Mouse (Mus musculus): ENCODE data around the gene Ano4. TPM values are rescaled to one million over a fixed set of nuclear protein-coding genes. Genes with fewer than 3 reads are reported as not detected.

The Ano4 gene
- polyA plus RNA-seq, 1 experiment from 2014 or later: 5.3 TPM

DNA sequence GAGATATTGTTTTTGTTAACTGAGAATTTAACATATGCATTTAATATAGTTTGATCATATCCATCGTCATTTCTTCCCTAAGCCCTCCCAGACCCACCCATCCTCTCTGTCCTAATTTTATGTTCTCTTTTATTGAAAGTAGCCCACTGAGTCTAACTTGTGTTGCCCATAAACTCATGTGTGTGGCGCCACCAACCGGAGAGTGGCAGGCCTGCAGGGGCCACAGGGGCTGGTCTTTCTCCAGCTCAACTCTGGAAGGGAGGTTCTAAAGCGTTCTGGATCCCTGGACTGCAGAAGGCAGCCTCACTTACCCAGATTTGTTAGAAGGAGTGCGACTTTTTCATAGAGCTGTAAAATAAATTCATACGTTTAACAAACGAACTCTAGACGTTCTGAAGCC lies 361.1 kb downstream of the Ano4 start:
- 29% methylated on average over 8 of the region's 8 CpGs for WGBS
- no peak for ATAC-seq (ENCODE audit: insufficient number of reproducible peaks, insufficient read depth, low FRiP score, low read depth)
- Histone ChIP-seq H3K4me3 (ENCODE audit: control insufficient read depth in 1 of 2, insufficient read depth in 1 of 2, low read depth in 1 of 2, low read length in 2 of 2) (no peak overlapping the region), H3K4me1 (ENCODE audit: control insufficient read depth in 2 of 2, insufficient read depth in 2 of 2, low read length in 2 of 2) (no peaks in the 10 kb centered on the region), H3K27me3 (ENCODE audit: control insufficient read depth, insufficient read depth, low read length) (no peaks in the 10 kb centered on the region), H3K4me2 (ENCODE audit: low read length) (no peak overlapping the region), H3K27ac (replicated peaks in 1 of 2; ENCODE audit: control insufficient read depth in 1 of 2, insufficient read depth in 1 of 2, low read depth in 2 of 2, low read length in 2 of 2) (no peak overlapping the region), H3K36me3 (ENCODE audit: control insufficient read depth, insufficient read depth, low read length) (no peaks in the 10 kb centered on the region), H3K9me3 (ENCODE audit: control insufficient read depth, low read length) (no peaks in the 10 kb centered on the region), H3K9ac (ENCODE audit: low read length) (no peak overlapping the region)

DNA sequence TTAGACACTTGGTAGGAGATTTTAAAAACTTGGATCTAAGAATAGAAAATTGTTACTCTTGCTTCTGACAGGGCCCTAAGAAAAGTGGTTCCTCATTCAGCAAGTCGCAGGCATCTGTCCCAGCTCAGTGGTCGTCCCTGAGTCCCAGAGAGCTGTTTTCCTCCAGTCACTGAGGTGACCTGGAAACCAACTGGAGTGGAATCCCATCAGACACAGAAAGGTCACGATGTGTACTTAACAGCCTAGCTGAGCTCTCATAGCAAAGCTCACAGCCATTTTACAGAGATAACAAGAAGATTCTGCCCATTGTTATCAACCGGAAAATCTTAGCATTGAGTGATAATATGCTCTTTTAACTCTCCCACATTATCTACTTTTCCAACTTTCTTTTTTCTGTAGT lies 365.1 kb downstream of the Ano4 start:
- no peak overlapping the region for H3K9ac ChIP-seq (ENCODE audit: low read length)
- H3K4me1 ChIP-seq (ENCODE audit: control insufficient read depth in 2 of 2, insufficient read depth in 2 of 2, low read length in 2 of 2): no peaks in the 10 kb centered on the region
- no peak overlapping the region for H3K4me3 ChIP-seq (ENCODE audit: control insufficient read depth in 1 of 2, insufficient read depth in 1 of 2, low read depth in 1 of 2, low read length in 2 of 2)
- H3K4me2 ChIP-seq (ENCODE audit: low read length): no peak overlapping the region
- no peaks in the 10 kb centered on the region for H3K9me3 ChIP-seq (ENCODE audit: control insufficient read depth, low read length)
- ATAC-seq (ENCODE audit: insufficient number of reproducible peaks, insufficient read depth, low FRiP score, low read depth): no peak
- H3K36me3 ChIP-seq (ENCODE audit: control insufficient read depth, insufficient read depth, low read length): no peaks in the 10 kb centered on the region
- H3K27me3 ChIP-seq (ENCODE audit: control insufficient read depth, insufficient read depth, low read length): no peaks in the 10 kb centered on the region
- no peak overlapping the region for H3K27ac ChIP-seq (replicated peaks in 1 of 2; ENCODE audit: control insufficient read depth in 1 of 2, insufficient read depth in 1 of 2, low read depth in 2 of 2, low read length in 2 of 2)
- WGBS: 63% methylated on average over 4 of the region's 4 CpGs

DNA sequence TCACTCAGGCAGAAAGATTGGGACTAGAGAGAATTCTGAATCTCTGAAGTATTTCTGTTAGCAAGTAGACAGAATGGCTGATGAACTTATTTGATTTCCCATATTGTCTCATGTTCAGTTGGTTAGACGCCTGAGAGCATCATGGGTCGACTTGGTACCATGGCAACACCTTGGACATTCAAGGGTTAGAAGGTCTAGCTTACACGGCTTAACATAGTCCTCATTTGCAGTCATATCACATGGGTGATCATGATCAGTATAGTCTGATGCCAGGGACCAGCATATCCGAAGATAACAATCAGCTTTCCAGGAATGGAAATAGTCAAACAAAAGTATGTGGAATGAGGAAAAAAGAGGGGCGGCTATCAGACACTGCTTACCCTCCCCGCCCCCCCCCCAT lies 365.6 kb downstream of the Ano4 start:
- H3K4me1 ChIP-seq (ENCODE audit: control insufficient read depth in 2 of 2, insufficient read depth in 2 of 2, low read length in 2 of 2): no peaks in the 10 kb centered on the region
- H3K27me3 ChIP-seq (ENCODE audit: control insufficient read depth, insufficient read depth, low read length): no peaks in the 10 kb centered on the region
- H3K9ac ChIP-seq (ENCODE audit: low read length): no peak overlapping the region
- H3K36me3 ChIP-seq (ENCODE audit: control insufficient read depth, insufficient read depth, low read length): no peaks in the 10 kb centered on the region
- no peak overlapping the region for H3K4me3 ChIP-seq (ENCODE audit: control insufficient read depth in 1 of 2, insufficient read depth in 1 of 2, low read depth in 1 of 2, low read length in 2 of 2)
- H3K27ac ChIP-seq (replicated peaks in 1 of 2; ENCODE audit: control insufficient read depth in 1 of 2, insufficient read depth in 1 of 2, low read depth in 2 of 2, low read length in 2 of 2): no peak overlapping the region
- ATAC-seq (ENCODE audit: insufficient number of reproducible peaks, insufficient read depth, low FRiP score, low read depth): no peak
- no peak overlapping the region for H3K4me2 ChIP-seq (ENCODE audit: low read length)
- WGBS: 80% methylated on average over 6 of the region's 6 CpGs
- no peaks in the 10 kb centered on the region for H3K9me3 ChIP-seq (ENCODE audit: control insufficient read depth, low read length)

GRCm38 (mm10) chr10:88970951-88971725 lies 373.4 kb downstream of the Ano4 start:
- Histone ChIP-seq H3K36me3 (ENCODE audit: control insufficient read depth, insufficient read depth, low read length) (no peaks in the 10 kb centered on the region), H3K27me3 (ENCODE audit: control insufficient read depth, insufficient read depth, low read length) (no peaks in the 10 kb centered on the region), H3K9me3 (ENCODE audit: control insufficient read depth, low read length) (peaks cover 3% of the 10 kb centered on the region; the same call in 1 of the 2 replicates), H3K4me3 (ENCODE audit: control insufficient read depth in 1 of 2, insufficient read depth in 1 of 2, low read depth in 1 of 2, low read length in 2 of 2) (no peak overlapping the region), H3K4me2 (ENCODE audit: low read length) (no peak overlapping the region), H3K27ac (replicated peaks in 1 of 2; ENCODE audit: control insufficient read depth in 1 of 2, insufficient read depth in 1 of 2, low read depth in 2 of 2, low read length in 2 of 2) (peak overlapping the region in 1 of 2 experiments; percentile 24; a peak in 1 of 4 replicates), H3K9ac (ENCODE audit: low read length) (no peak overlapping the region), H3K4me1 (ENCODE audit: control insufficient read depth in 2 of 2, insufficient read depth in 2 of 2, low read length in 2 of 2) (no peaks in the 10 kb centered on the region)
- 70% methylated on average over 7 of the region's 7 CpGs for WGBS
- ATAC-seq (ENCODE audit: insufficient number of reproducible peaks, insufficient read depth, low FRiP score, low read depth): no peak

GRCm38 (mm10) chr10:88968586-88968985 lies 376.0 kb downstream of the Ano4 start:
- 85% methylated on average over 5 of the region's 5 CpGs for WGBS
- no peak for ATAC-seq (ENCODE audit: insufficient number of reproducible peaks, insufficient read depth, low FRiP score, low read depth)
- Histone ChIP-seq H3K27me3 (ENCODE audit: control insufficient read depth, insufficient read depth, low read length) (no peaks in the 10 kb centered on the region), H3K4me2 (ENCODE audit: low read length) (no peak overlapping the region), H3K27ac (replicated peaks in 1 of 2; ENCODE audit: control insufficient read depth in 1 of 2, insufficient read depth in 1 of 2, low read depth in 2 of 2, low read length in 2 of 2) (no peak overlapping the region), H3K4me3 (ENCODE audit: control insufficient read depth in 1 of 2, insufficient read depth in 1 of 2, low read depth in 1 of 2, low read length in 2 of 2) (no peak overlapping the region), H3K9ac (ENCODE audit: low read length) (no peak overlapping the region), H3K9me3 (ENCODE audit: control insufficient read depth, low read length) (peaks cover 3% of the 10 kb centered on the region; the same call in 1 of the 2 replicates), H3K36me3 (ENCODE audit: control insufficient read depth, insufficient read depth, low read length) (no peaks in the 10 kb centered on the region), H3K4me1 (ENCODE audit: control insufficient read depth in 2 of 2, insufficient read depth in 2 of 2, low read length in 2 of 2) (no peaks in the 10 kb centered on the region)

DNA sequence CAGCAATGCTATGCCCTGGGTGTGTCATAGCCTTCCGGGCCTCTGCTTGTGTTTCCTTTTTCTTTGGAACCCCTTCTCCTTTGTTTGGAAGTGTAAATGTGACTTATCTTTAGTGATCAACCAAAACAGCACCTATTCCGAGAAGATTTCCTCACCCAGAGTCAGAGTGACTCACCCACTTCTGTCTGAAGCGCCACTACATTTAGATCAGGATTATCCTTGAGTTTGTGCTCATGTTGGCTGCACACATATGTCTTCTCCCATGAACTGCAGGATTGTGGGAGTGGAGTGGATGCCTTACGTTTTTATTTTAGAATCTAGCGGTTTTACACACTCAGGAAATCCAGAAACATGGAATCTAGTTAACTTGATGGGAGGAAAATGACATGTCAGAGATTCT lies 383.8 kb downstream of the Ano4 start:
- no peak overlapping the region for H3K4me3 ChIP-seq (ENCODE audit: control insufficient read depth in 1 of 2, insufficient read depth in 1 of 2, low read depth in 1 of 2, low read length in 2 of 2)
- no peaks in the 10 kb centered on the region for H3K36me3 ChIP-seq (ENCODE audit: control insufficient read depth, insufficient read depth, low read length)
- no peak overlapping the region for H3K9ac ChIP-seq (ENCODE audit: low read length)
- no peak for ATAC-seq (ENCODE audit: insufficient number of reproducible peaks, insufficient read depth, low FRiP score, low read depth)
- H3K27me3 ChIP-seq (ENCODE audit: control insufficient read depth, insufficient read depth, low read length): no peaks in the 10 kb centered on the region
- no peaks in the 10 kb centered on the region for H3K4me1 ChIP-seq (ENCODE audit: control insufficient read depth in 2 of 2, insufficient read depth in 2 of 2, low read length in 2 of 2)
- H3K27ac ChIP-seq (replicated peaks in 1 of 2; ENCODE audit: control insufficient read depth in 1 of 2, insufficient read depth in 1 of 2, low read depth in 2 of 2, low read length in 2 of 2): no peak overlapping the region
- 69% methylated on average over 5 of the region's 5 CpGs for WGBS
- H3K4me2 ChIP-seq (ENCODE audit: low read length): no peak overlapping the region
- H3K9me3 ChIP-seq (ENCODE audit: control insufficient read depth, low read length): no peaks in the 10 kb centered on the region

DNA sequence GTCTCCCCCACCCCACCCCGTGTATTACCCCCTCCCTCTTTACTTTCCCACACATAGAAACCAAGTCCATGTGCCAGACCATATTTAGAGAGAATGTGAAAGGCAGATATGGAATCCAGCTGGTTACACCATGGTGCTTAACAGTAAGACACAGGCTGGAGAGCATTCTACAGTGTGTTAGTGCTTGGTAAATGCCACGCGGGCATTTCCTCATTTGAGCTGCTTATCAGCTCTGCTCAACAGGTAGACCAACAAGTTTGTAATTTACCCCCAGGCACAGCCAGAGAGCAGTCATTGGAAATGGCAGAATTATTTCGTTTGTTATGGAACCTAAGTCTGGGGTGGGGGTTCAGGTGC lies 394.3 kb downstream of the Ano4 start:
- Histone ChIP-seq H3K9me3 (ENCODE audit: control insufficient read depth, low read length) (no peaks in the 10 kb centered on the region), H3K4me2 (ENCODE audit: low read length) (no peak overlapping the region), H3K27me3 (ENCODE audit: control insufficient read depth, insufficient read depth, low read length) (no peaks in the 10 kb centered on the region), H3K9ac (ENCODE audit: low read length) (no peak overlapping the region), H3K36me3 (ENCODE audit: control insufficient read depth, insufficient read depth, low read length) (no peaks in the 10 kb centered on the region), H3K4me3 (ENCODE audit: control insufficient read depth in 1 of 2, insufficient read depth in 1 of 2, low read depth in 1 of 2, low read length in 2 of 2) (no peak overlapping the region), H3K27ac (replicated peaks in 1 of 2; ENCODE audit: control insufficient read depth in 1 of 2, insufficient read depth in 1 of 2, low read depth in 2 of 2, low read length in 2 of 2) (no peak overlapping the region), H3K4me1 (ENCODE audit: control insufficient read depth in 2 of 2, insufficient read depth in 2 of 2, low read length in 2 of 2) (no peaks in the 10 kb centered on the region)
- WGBS: 77% methylated on average over 4 of the region's 4 CpGs
- no peak for ATAC-seq (ENCODE audit: insufficient number of reproducible peaks, insufficient read depth, low FRiP score, low read depth)

Measured in heart, embryonic 14.5 days (tissue).